Mouse (Mus musculus): ENCODE data around the gene Ern1.
"Not testable (repeated sequence)": the region's sequence is repeated elsewhere in the genome, so short reads cannot be mapped to it uniquely, and the experiment has no call there.

Gene Ern1

DNA sequence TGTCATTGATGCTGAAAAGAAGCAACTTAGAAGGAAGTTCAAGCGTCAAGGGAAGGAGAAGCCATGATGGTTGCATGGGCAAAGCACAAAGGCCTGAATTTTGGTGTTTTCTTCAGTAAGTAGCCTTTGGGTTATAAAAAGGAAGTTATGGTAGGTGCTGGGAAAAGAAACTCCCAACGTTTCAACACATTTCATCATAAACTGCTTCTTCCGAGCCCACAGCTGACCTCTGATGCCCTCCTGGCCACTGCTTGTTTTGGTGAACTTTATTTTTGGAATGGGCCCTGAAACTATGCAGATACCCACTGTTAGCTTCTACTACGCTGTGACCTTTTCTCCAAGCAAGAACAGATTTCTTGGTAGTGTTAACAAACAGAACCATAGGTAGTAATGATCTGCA is 58.0 kb downstream of the Ern1 start:
- no peak for DNase-seq

- no peak for DNase-seq
Measured at GRCm38 (mm10) chr11:106428556-106428955, 59.1 kb downstream of the Ern1 start.

DNA sequence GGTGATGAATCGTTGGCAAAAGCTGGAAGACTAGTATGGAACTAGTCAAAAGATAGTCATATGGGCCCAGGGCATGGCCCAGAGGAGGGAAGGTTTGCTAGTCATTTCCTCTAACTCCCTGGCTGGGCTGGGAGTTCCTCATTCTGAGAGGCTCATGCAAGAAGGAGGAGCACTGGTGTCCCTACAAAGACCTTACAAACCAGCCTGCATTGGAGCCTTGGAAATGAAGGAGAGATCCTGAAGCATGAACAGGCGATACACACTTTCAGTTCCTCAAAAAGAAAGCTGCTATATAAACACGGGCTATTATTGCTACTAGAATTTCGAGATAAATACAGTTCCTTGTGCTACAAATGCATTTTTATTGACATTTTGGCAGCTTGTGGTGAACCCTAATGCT is 59.5 kb downstream of the Ern1 start:
- DNase-seq = no peak

DNA sequence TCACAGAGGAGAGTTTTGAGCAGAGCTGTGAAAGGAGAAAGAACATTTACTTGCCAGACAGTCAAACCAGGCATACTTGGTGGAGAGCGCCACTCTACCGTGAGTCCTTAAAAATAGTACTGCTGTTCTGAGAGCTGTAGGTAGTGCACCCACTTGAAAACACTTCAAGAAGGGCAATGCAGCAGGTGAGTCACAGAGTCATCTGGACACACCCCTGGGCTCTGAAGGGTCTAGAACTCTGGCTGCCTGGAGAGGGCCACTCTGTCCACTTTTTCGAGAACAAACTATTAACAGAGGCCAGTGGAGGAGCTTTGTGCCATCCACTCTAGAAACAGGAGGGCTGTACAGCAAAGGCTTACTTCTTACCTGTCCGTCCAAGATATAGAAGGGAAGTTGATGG is 61.2 kb downstream of the Ern1 start:
- DNase-seq = no peak

GRCm38 (mm10) chr11:106425201-106425600 is 62.5 kb downstream of the Ern1 start:
- no peak for DNase-seq

GRCm38 (mm10) chr11:106419262-106420102 is 68.2 kb downstream of the Ern1 start:
- no peak for DNase-seq

- peak; percentile 75 to 85 for DNase-seq
Measured at GRCm38 (mm10) chr11:106418622-106419196, 68.9 kb downstream of the Ern1 start.

DNA sequence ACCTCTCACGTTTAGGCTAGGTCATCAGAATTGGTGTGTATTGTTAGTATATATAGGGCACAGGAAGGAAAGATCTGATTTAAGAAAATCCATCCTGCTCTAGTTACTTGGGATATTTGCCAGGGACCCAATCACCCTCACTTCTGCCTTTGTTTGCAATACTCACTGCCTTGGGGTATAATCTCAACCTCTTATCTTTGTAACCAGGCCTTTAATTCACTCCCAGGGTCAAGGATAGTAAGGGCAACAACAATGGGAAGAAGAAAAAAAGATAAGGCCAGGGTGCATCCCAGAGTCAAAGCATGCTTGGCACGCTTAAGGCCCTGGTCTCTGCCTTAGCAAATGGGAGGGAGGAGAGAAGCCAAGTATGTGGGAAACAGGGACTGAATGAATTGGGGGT is 69.8 kb downstream of the Ern1 start:
- DNase-seq = no peak

DNA sequence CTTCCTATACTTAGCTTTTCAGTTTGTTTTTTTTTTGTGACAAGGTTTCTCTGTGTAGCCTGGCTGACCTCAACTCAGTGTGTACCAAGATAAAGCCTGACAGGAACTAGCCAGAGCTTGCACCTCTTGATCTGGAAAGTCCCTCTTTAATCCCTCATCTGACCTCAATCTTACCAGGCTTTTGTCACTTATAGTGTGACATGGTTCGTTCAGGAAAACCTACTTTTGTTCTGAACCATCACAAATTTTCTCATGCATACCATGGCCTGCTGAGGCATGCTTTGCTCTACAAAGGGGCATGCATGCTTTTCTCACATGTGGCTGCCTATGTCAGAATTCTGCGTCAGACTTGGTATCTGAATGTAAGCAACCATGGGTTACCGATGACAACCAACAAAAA is 71.3 kb downstream of the Ern1 start:
- no peak for DNase-seq

GRCm38 (mm10) chr11:106412641-106413360 is 74.9 kb downstream of the Ern1 start:
- DNase-seq = no peak

DNA sequence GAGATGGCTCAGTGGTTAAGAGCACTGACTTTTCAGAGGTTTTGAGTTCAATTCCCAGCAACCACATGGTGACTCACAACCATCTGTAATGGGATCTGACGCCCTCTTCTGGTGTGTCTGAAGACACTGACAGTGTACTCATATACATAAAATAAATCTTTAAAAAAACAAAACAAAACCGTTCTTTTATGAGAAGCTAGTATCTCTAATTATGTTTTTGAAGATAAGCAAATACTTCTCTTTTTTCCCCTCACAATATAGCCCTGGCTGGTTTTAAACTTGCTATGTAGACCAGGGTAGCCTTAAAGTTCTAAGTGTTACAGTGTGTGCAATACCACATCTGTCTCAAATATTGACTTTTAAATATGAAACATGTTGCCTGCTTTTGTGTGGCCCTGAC is 76.5 kb downstream of the Ern1 start:
- DNase-seq = no peak

- DNase-seq = no peak
Measured at GRCm38 (mm10) chr11:106410507-106410906, 77.1 kb downstream of the Ern1 start.

GRCm38 (mm10) chr11:106410011-106410410 is 77.6 kb downstream of the Ern1 start:
- DNase-seq = no peak

GRCm38 (mm10) chr11:106398481-106398880 is 89.2 kb downstream of the Ern1 start:
- DNase-seq = no peak

GRCm38 (mm10) chr11:106397656-106398055 is 90.0 kb downstream of the Ern1 start:
- DNase-seq = peak; percentile 29 to 42

- DNase-seq = not testable (repeated sequence)
Measured at GRCm38 (mm10) chr11:106394055-106394454, 93.6 kb downstream of the Ern1 start.

DNA sequence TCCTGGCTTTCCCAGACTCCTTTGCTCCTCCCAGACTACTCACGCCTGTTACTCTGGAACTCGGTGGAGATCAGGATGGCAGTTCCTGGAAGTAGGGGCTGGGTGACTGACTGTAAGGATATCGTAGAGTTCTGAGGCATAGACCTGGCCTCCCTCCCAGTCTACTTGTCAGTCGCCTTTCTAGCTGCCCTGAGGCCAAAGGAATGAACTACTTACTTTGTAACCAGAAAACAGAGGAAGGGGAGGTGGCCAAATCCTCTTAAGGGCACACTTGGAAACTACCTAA is 94.4 kb downstream of the Ern1 start:
- no peak for DNase-seq

- no peak for DNase-seq
Measured at GRCm38 (mm10) chr11:106392597-106393330, 94.9 kb downstream of the Ern1 start.

GRCm38 (mm10) chr11:106391546-106392188 is 96.0 kb downstream of the Ern1 start:
- DNase-seq = peak; percentile 73 to 76

- no peak for DNase-seq
Measured at GRCm38 (mm10) chr11:106390757-106391156, 96.9 kb downstream of the Ern1 start.

- DNase-seq = no peak
Measured at GRCm38 (mm10) chr11:106389611-106390010, 98.0 kb downstream of the Ern1 start.

- no peak for DNase-seq
Measured at GRCm38 (mm10) chr11:106387791-106388216, 99.8 kb downstream of the Ern1 start, which contains the start of gene Icam2. TSS of gene Icam2 (minus strand) at chr11:106388075.

GRCm38 (mm10) chr11:106387020-106387419 is 100.6 kb downstream of the Ern1 start:
- no peak for DNase-seq

Data from cerebellum, adult 18-20 months (tissue).